In the genomic region with DNA sequence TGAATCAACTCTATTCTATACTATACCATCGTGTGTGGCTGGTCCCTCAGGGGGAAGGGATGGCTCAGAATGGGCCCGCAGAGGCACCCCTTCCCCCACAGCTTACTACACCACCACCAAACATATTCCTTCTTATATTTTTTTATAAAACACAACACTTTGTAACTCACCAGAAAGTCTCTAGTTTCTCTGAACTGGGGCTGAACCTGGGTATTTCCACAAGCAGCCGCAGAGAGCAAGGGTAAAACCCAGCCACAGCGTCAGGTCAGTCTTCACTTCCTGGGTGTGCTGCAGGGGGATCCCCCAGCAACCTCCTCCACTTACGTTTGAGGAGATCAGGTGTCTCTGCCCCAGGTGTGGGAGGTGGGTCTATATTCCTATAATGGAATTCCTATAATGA, we compare ENCODE assay signal across 35 mouse cellular contexts. TPM values are rescaled to one million over a fixed set of nuclear protein-coding genes. Genes with fewer than 3 reads are reported as not detected.
DNase-seq lines count a peak whose midpoint lies in the region; ATAC-seq and TF ChIP-seq lines count a peak whose summit lies in the region.
"Had no signal": no experiment of that assay in that cellular context is flagged by ENCODE, and none has a peak within 500 bp of the region (broad histone marks: within the 10 kb centered on the region; RNA-seq: fewer than 3 reads in every experiment).

No protein-coding gene starts in this region.

- TF ChIP-seq EP300 in CH12.LX (IDR thresholded peaks at IDR 0.05; ENCODE audit: low read length): peak; percentile 86

- H3K27ac ChIP-seq in CH12.LX (ENCODE audit: insufficient read depth, low read depth): peak overlapping the region; percentile 94
- H3K27ac ChIP-seq in midbrain, postnatal 0 days (ENCODE audit: low read depth, low read length): no peak overlapping the region
- H3K27ac ChIP-seq: hindbrain, embryonic 13.5 days; liver, embryonic 14.5 days; midbrain, embryonic 10.5 days; neural tube, embryonic 15.5 days had no signal

- H3K9ac ChIP-seq in CH12.LX (ENCODE audit: insufficient read depth, low read depth): peak overlapping the region; percentile 78
- H3K9ac ChIP-seq in midbrain, postnatal 0 days (replicated peaks; ENCODE audit: low read length, poor library complexity, severe bottlenecking): no peak overlapping the region
- H3K9ac ChIP-seq: hindbrain, embryonic 13.5 days; liver, embryonic 14.5 days; neural tube, embryonic 15.5 days had no signal

- no peak overlapping the region for H3K4me3 ChIP-seq in CH12.LX (replicated peaks in 1 of 3; ENCODE audit: low read depth in 2 of 3, low read length in 2 of 3, poor library complexity in 1 of 3)
- H3K4me3 ChIP-seq in midbrain, postnatal 0 days (ENCODE audit: low read depth, low read length): no peak overlapping the region
- H3K4me3 ChIP-seq: erythroblast, embryonic 14.5 days; hindbrain, embryonic 13.5 days; midbrain, embryonic 10.5 days; neural tube, embryonic 15.5 days had no signal

- in situ Hi-C loops in CH12.LX (cut with MboI; ENCODE audit: low pct_ligation_motif_present, low pct_unique_long_range_greater_than_20kb, low sequenced_read_pairs): no loop called here

- H3K4me2 ChIP-seq in CH12.LX (ENCODE audit: insufficient read depth, low read depth, poor library complexity, severe bottlenecking): peak overlapping the region; percentile 72; the same call in 1 of the 2 replicates
- H3K4me2 ChIP-seq in midbrain, postnatal 0 days (ENCODE audit: low read depth, low read length, poor library complexity, severe bottlenecking): no peak overlapping the region
- H3K4me2 ChIP-seq: hindbrain, embryonic 13.5 days; neural tube, embryonic 15.5 days had no signal

- no peaks in the 10 kb centered on the region for H3K27me3 ChIP-seq in CH12.LX (replicated peaks)
- 0 out of 2 replicates have a peak, but pooled peaks cover 3% of the 10 kb centered on the region for H3K27me3 ChIP-seq in midbrain, postnatal 0 days (ENCODE audit: insufficient read depth, low read length)
- H3K27me3 ChIP-seq: hindbrain, embryonic 13.5 days; neural tube, embryonic 15.5 days had no signal

- WGBS in midbrain, postnatal 0 days: 55% methylated on average over 5 of the region's 5 CpGs

- H3K79me2 ChIP-seq in CH12.LX (replicated peaks; ENCODE audit: control insufficient read depth, extremely low read depth, insufficient read depth, poor library complexity, severe bottlenecking): no peaks in the 10 kb centered on the region

- TF ChIP-seq RAD21 in CH12.LX (IDR thresholded peaks at IDR 0.05; ENCODE audit: low read depth, low read length): no peak; the same call in 1 of the 2 replicates

- TF ChIP-seq POLR2A in CH12.LX (IDR thresholded peaks at IDR 0.05; ENCODE audit: low read depth, low read length): no peak; the same call in 1 of the 2 replicates

- DNase-seq in A20 (ENCODE audit: low read depth, low spot score): peak; percentile 87
- peak; percentile 64 to 71 for DNase-seq in B cell, adult 2 months
- peak; percentile 91 for DNase-seq in CH12.LX (ENCODE audit: extremely low read depth)
- DNase-seq in naive thymus-derived CD4-positive, alpha-beta T cell, adult 2 months (ENCODE audit: low read depth): peak; percentile 77
- no peak for DNase-seq in frontal cortex, postnatal 10 days (ENCODE audit: low spot score in 2 of 2)
- DNase-seq in midbrain, postnatal 0 days (ENCODE audit: low spot score): no peak
- DNase-seq in heart, postnatal 10 days: no peak
- DNase-seq: adrenal gland, postnatal 25 days; cerebellum, adult 18-20 months; cerebellum, postnatal 10 days; gastrocnemius, postnatal 14 days; heart, postnatal 36 days; kidney, adult 11 months; kidney, postnatal 14 days; layer of hippocampus, adult 9-11 months; liver; lung, adult 2 months; lung, postnatal 10 days; retina, postnatal 1 day; right cerebral cortex, postnatal 25 days; thymus, adult 2 months had no signal

- dilution Hi-C loops in CH12.LX (cut with MboI; ENCODE audit: extremely low pct_ligation_motif_present, extremely low pct_unique_long_range_greater_than_20kb, low sequenced_read_pairs): no loop called here

- H3K36me3 ChIP-seq in CH12.LX (replicated peaks in 1 of 2; ENCODE audit: control insufficient read depth in 1 of 2, insufficient read depth in 1 of 2, low read length in 1 of 2): no peaks in the 10 kb centered on the region
- H3K36me3 ChIP-seq in midbrain, postnatal 0 days (ENCODE audit: insufficient read depth, low read length): no peaks in the 10 kb centered on the region
- H3K36me3 ChIP-seq: G1E; hindbrain, embryonic 13.5 days; midbrain, embryonic 10.5 days; neural tube, embryonic 15.5 days had no signal

- H3K4me1 ChIP-seq in CH12.LX (ENCODE audit: control insufficient read depth in 1 of 2, insufficient read depth in 2 of 2): peaks cover 66 to 91% of the 10 kb centered on the region in 2 experiments
- H3K4me1 ChIP-seq in midbrain, postnatal 0 days (ENCODE audit: insufficient read depth, low read length): no peaks in the 10 kb centered on the region
- H3K4me1 ChIP-seq: hindbrain, embryonic 13.5 days; neural tube, embryonic 15.5 days had no signal

- H3K9me3 ChIP-seq in CH12.LX (replicated peaks; ENCODE audit: low read length): no peaks in the 10 kb centered on the region
- no peaks in the 10 kb centered on the region for H3K9me3 ChIP-seq in midbrain, postnatal 0 days (ENCODE audit: low read length)
- H3K9me3 ChIP-seq: G1E; hindbrain, embryonic 13.5 days; midbrain, embryonic 10.5 days; neural tube, embryonic 15.5 days had no signal

- intact Hi-C loops in heart, postnatal 10 days (cut with DNase I): loop anchor here (5.0 kb wide), 1 partner anchor 174 kb away; no protein-coding TSS in a partner anchor

- no peak for ATAC-seq in midbrain, postnatal 0 days (ENCODE audit: low FRiP score)

- no peak for TF ChIP-seq CTCF in CH12.LX (conservative IDR thresholded peaks at IDR 0.05 in 1 of 2, IDR thresholded peaks at IDR 0.05 in 1 of 2; ENCODE audit: low read depth in 2 of 2, low read length in 2 of 2)
- no peak for TF ChIP-seq CTCF in midbrain, postnatal 0 days (IDR thresholded peaks at IDR 0.05)

TF ChIP-seq in CH12.LX, 34 proteins besides CTCF, POLR2A, EP300 and RAD21 (continues in another document):
- TF ChIP-seq POLR2AphosphoS2 (IDR thresholded peaks at IDR 0.05; ENCODE audit: low read depth, low read length): no peak
- TF ChIP-seq HCFC1 (IDR thresholded peaks at IDR 0.05; ENCODE audit: low read depth, low read length): peak; percentile 37; the same call in 1 of the 2 replicates
- TF ChIP-seq GABPA (IDR thresholded peaks at IDR 0.05; ENCODE audit: insufficient replicate concordance, low read depth, low read length): no peak
- peak; percentile 70 for TF ChIP-seq MYC (IDR thresholded peaks at IDR 0.05; ENCODE audit: low read depth, low read length)
- peak; percentile 81 for TF ChIP-seq ZNF384 (IDR thresholded peaks at IDR 0.05; ENCODE audit: low read depth, low read length)
- 0 out of 2 replicates have a peak, but pooled peaks have one; percentile 58 for TF ChIP-seq MAFK (IDR thresholded peaks at IDR 0.05; ENCODE audit: insufficient replicate concordance, low read length)
- peak; percentile 51; the same call in 1 of the 2 replicates for TF ChIP-seq ZMIZ1 (IDR thresholded peaks at IDR 0.05; ENCODE audit: low read depth, low read length)
- TF ChIP-seq NRF1 (IDR thresholded peaks at IDR 0.05; ENCODE audit: low read depth, low read length): no peak
- no peak for TF ChIP-seq USF2 (conservative IDR thresholded peaks at IDR 0.05; ENCODE audit: low read depth, low read length)
- peak; percentile 92 for TF ChIP-seq MAZ (IDR thresholded peaks at IDR 0.05; ENCODE audit: low read depth, low read length)
- TF ChIP-seq KAT2A (IDR thresholded peaks at IDR 0.05; ENCODE audit: insufficient replicate concordance, low read length): no peak
- peak; percentile 7; the same call in 1 of the 2 replicates for TF ChIP-seq MAX (IDR thresholded peaks at IDR 0.05; ENCODE audit: low read length)
- no peak for TF ChIP-seq TBP (conservative IDR thresholded peaks at IDR 0.05; ENCODE audit: low read depth, low read length)
- TF ChIP-seq E2F4 (IDR thresholded peaks at IDR 0.05; ENCODE audit: insufficient replicate concordance, low read depth, low read length): no peak
- peak; percentile 56; the same call in 1 of the 2 replicates for TF ChIP-seq IRF4 (IDR thresholded peaks at IDR 0.05; ENCODE audit: low read depth, low read length)
- peak; percentile 14; the same call in 1 of the 2 replicates for TF ChIP-seq SMC3 (IDR thresholded peaks at IDR 0.05; ENCODE audit: low read depth, low read length)
- no peak for TF ChIP-seq UBTF (IDR thresholded peaks at IDR 0.05; ENCODE audit: low read depth, low read length)
- no peak for TF ChIP-seq ZC3H11A (IDR thresholded peaks at IDR 0.05; ENCODE audit: low read depth, low read length)
- peak; percentile 86 for TF ChIP-seq ELF1 (IDR thresholded peaks at IDR 0.05; ENCODE audit: low read depth, low read length)
- TF ChIP-seq CHD2 (IDR thresholded peaks at IDR 0.05; ENCODE audit: low read length): peak; percentile 85
- TF ChIP-seq PAX5 (IDR thresholded peaks at IDR 0.05; ENCODE audit: low read length): no peak
- TF ChIP-seq MEF2A (IDR thresholded peaks at IDR 0.05; ENCODE audit: borderline replicate concordance, low read depth, low read length): peak; percentile 78
- TF ChIP-seq ETS1 (conservative IDR thresholded peaks at IDR 0.05; ENCODE audit: low read depth, low read length): peak; percentile 84
- no peak for TF ChIP-seq USF1 (IDR thresholded peaks at IDR 0.05; ENCODE audit: low read depth, low read length)

RNA-seq across cellular contexts. Expression of gene 6430531B16Rik, which starts 10.1 kb away (rescaled TPM):
- 0.13 and 0.38 TPM in 2 replicates for total RNA-seq in CH12.LX (2012; rRNA removed)
- total RNA-seq in CH12.LX (2014; rRNA removed): not detected in 2 replicates
- polyA plus RNA-seq in CH12.LX (2012; ENCODE audit: insufficient read length, low read depth): 0.21 and 0.33 TPM in 2 replicates
- total RNA-seq in midbrain, postnatal 0 days (2014; rRNA removed): 1.0 and 1.6 TPM in 2 replicates
- 1.5 and 1.6 TPM in 2 replicates for polyA plus RNA-seq in midbrain, postnatal 0 days (2015; fragmentation: Nextera tagmentation; extraction: Ambion mirVana)
- not detected for total RNA-seq in heart, postnatal 10 days (2021)
- total RNA-seq: common myeloid progenitor, adult 5-6 weeks; gastrocnemius, postnatal 14 days; heart, postnatal 36 days had no signal
- polyA plus RNA-seq: erythroblast, embryonic 14.5 days; G1E; heart, embryonic 14.5 days; liver, embryonic 14.5 days had no signal

RNA-seq across cellular contexts. Expression of gene Adam8, which starts 23.9 kb away (rescaled TPM):
- total RNA-seq in CH12.LX (2012; rRNA removed) (61.4 and 63.7 TPM in 2 replicates), CH12.LX (2014; rRNA removed) (46.5 and 51.0 TPM in 2 replicates)
- 43.7 and 46.3 TPM in 2 replicates for polyA plus RNA-seq in CH12.LX (2012; ENCODE audit: insufficient read length, low read depth)
- 1.2 and 2.7 TPM in 2 replicates for total RNA-seq in midbrain, postnatal 0 days (2014; rRNA removed)
- 0.42 and 0.53 TPM in 2 replicates for polyA plus RNA-seq in midbrain, postnatal 0 days (2015; fragmentation: Nextera tagmentation; extraction: Ambion mirVana)
- total RNA-seq in heart, postnatal 10 days (2021): under 1 TPM; 0.30 to 0.86 TPM

RNA-seq across cellular contexts. Expression of gene Utf1, which starts 24.8 kb away (rescaled TPM):
- total RNA-seq in CH12.LX (2012; rRNA removed): not detected in 2 replicates
- not detected in 2 replicates for total RNA-seq in CH12.LX (2014; rRNA removed)
- not detected in 2 replicates for polyA plus RNA-seq in CH12.LX (2012; ENCODE audit: insufficient read length, low read depth)
- not detected in 2 replicates for total RNA-seq in midbrain, postnatal 0 days (2014; rRNA removed)
- polyA plus RNA-seq in midbrain, postnatal 0 days (2015; fragmentation: Nextera tagmentation; extraction: Ambion mirVana): not detected in 2 replicates
- total RNA-seq in heart, postnatal 10 days (2021): not detected
- total RNA-seq: adrenal gland, postnatal 25 days; common myeloid progenitor, adult 5-6 weeks; G1E; gastrocnemius, postnatal 14 days; granulocyte monocyte progenitor cell, adult 5-6 weeks; heart, postnatal 36 days; left cerebral cortex, adult 18-20 months; left cerebral cortex, postnatal 14 days had no signal
- polyA plus RNA-seq: embryonic facial prominence, embryonic 14.5 days; erythroblast, embryonic 14.5 days; forebrain, embryonic 11.5 days; G1E; heart, embryonic 14.5 days; hindbrain, embryonic 13.5 days; limb, embryonic 11.5 days; liver, embryonic 14.5 days; lung, adult 2 months; neural tube, embryonic 15.5 days had no signal

Comparison
In these comparisons a context has a peak if more than half of its experiments do, and no peak if none do; other contexts are left out.
1. DNase-seq: peak in A20 (single experiment), B cell, adult 2 months (2 of 2), CH12.LX (single experiment) and naive thymus-derived CD4-positive, alpha-beta T cell, adult 2 months (single experiment); none in frontal cortex, postnatal 10 days (0 of 2), midbrain, postnatal 0 days (single experiment) and heart, postnatal 10 days (0 of 2).
2. RNA of gene Adam8, which starts 23.9 kb away (total RNA-seq): 46.5 to 63.7 TPM in CH12.LX; 1.2 to 2.7 TPM in midbrain, postnatal 0 days and 0.30 to 0.86 TPM in heart, postnatal 10 days; every median in the first group is over 10 times any median in the second.